Mouse (Mus musculus): ENCODE measurements at regions not wholly inside any gene's neighbourhood (a gene's known extent, or its start where the extent isn't known, plus 50 kb on each side); places are given as distances from the start of the nearest gene placed in this dataset.

GRCm38 (mm10) chr13:102537424-102538242 lies 155.7 kb upstream of the Cd180 start:
- DNase-seq: no peak

GRCm38 (mm10) chr13:102540436-102540835 lies 152.9 kb upstream of the Cd180 start:
- no peak for DNase-seq

- no peak for DNase-seq
Observed at GRCm38 (mm10) chr13:102544359-102545165, 148.8 kb upstream of the Cd180 start.

GRCm38 (mm10) chr13:102545845-102546615 lies 147.3 kb upstream of the Cd180 start:
- DNase-seq: no peak

GRCm38 (mm10) chr13:102548252-102548651 lies 145.1 kb upstream of the Cd180 start:
- DNase-seq: no peak

- no peak for DNase-seq
Observed at GRCm38 (mm10) chr13:102566846-102567572, 126.3 kb upstream of the Cd180 start.

- no peak for DNase-seq
Observed at GRCm38 (mm10) chr13:102569580-102569979, 123.8 kb upstream of the Cd180 start.

- no peak for DNase-seq
Observed at GRCm38 (mm10) chr13:102570286-102570685, 123.1 kb upstream of the Cd180 start.

- DNase-seq: peak; percentile 63
Observed at GRCm38 (mm10) chr13:102573286-102573921, 120.0 kb upstream of the Cd180 start.

- DNase-seq: no peak
Observed at GRCm38 (mm10) chr13:102576871-102577662, 116.3 kb upstream of the Cd180 start.

GRCm38 (mm10) chr13:102578811-102579210 lies 114.5 kb upstream of the Cd180 start:
- DNase-seq: no peak

- no peak for DNase-seq
Observed at GRCm38 (mm10) chr13:102579638-102580037, 113.7 kb upstream of the Cd180 start.

GRCm38 (mm10) chr13:102583984-102584645 lies 109.2 kb upstream of the Cd180 start:
- no peak for DNase-seq

GRCm38 (mm10) chr13:102586215-102586614 lies 107.1 kb upstream of the Cd180 start:
- DNase-seq: no peak

GRCm38 (mm10) chr13:102589680-102590435 lies 103.5 kb upstream of the Cd180 start:
- peak; percentile 23 for DNase-seq

- no peak for DNase-seq
Observed at GRCm38 (mm10) chr13:102591803-102592537, 101.4 kb upstream of the Cd180 start.

- DNase-seq: peak; percentile 11
Observed at GRCm38 (mm10) chr13:102593405-102594200, 99.8 kb upstream of the Cd180 start.

GRCm38 (mm10) chr13:102594201-102594600 lies 99.2 kb upstream of the Cd180 start:
- no peak for DNase-seq
